Mouse (Mus musculus) limb, embryonic 11.5 days (tissue): ENCODE measurements at regions not wholly inside any gene's neighbourhood (a gene's known extent, or its start where the extent isn't known, plus 50 kb on each side); places are given as distances from the start of the nearest gene placed in this dataset.

ENCODE experiments used
- ATAC-seq: fragments of 200-750 bp; cut with Nextera tagmentation; 2 replicates; pipeline ENCODE4 v1.8.0; 2017; ENCODE audit warnings: low read depth; ENCODE audit not compliant: insufficient number of reproducible peaks, low FRiP score, low TSS enrichment
- DNase-seq: peaks from one replicate; pipeline ENCODE4 v3.0.0-alpha.2; 2015; ENCODE audit warnings: low spot score
- H3K27ac ChIP-seq: fragments of 300-500 bp; sonication (generic); replicated peaks from 2 replicates; pipeline ENCODE4 v1.5.1; 2014; ENCODE audit warnings: low read depth, mild to moderate bottlenecking, low read length
- H3K27me3 ChIP-seq: fragments of 300-500 bp; sonication (generic); 2 replicates; pipeline ENCODE4 v1.6.1; 2014; ENCODE audit warnings: mild to moderate bottlenecking, low read length, mixed read lengths; ENCODE audit not compliant: control insufficient read depth, insufficient read depth
- H3K36me3 ChIP-seq: fragments of 300-500 bp; sonication (generic); 2 replicates; pipeline ENCODE4 v1.6.1; 2014; ENCODE audit warnings: mild to moderate bottlenecking, low read length, moderate library complexity, mixed read lengths; ENCODE audit not compliant: control insufficient read depth, insufficient read depth
- H3K4me1 ChIP-seq: fragments of 300-500 bp; sonication (generic); 2 replicates; pipeline ENCODE4 v1.6.1; 2014; ENCODE audit warnings: low read length, mixed read lengths; ENCODE audit not compliant: control insufficient read depth, insufficient read depth
- H3K4me2 ChIP-seq: fragments of 300-500 bp; sonication (generic); 2 replicates; pipeline ENCODE4 v1.6.1; 2014; ENCODE audit warnings: low read depth, mild to moderate bottlenecking, moderate library complexity; ENCODE audit not compliant: severe bottlenecking
- H3K4me3 ChIP-seq: fragments of 300-500 bp; sonication (generic); 2 replicates; pipeline ENCODE4 v1.5.1; 2014; ENCODE audit warnings: low read depth, low read length
- H3K9ac ChIP-seq: fragments of 300-500 bp; sonication (generic); 2 replicates; pipeline ENCODE4 v1.6.1; 2014; ENCODE audit warnings: mild to moderate bottlenecking, low read length
- H3K9me3 ChIP-seq: fragments of 300-500 bp; sonication (generic); 2 replicates; pipeline ENCODE4 v1.6.1; 2016; ENCODE audit warnings: low read length; ENCODE audit not compliant: control insufficient read depth
- WGBS: fragments of 180-500 bp; shearing (Covaris S2); extraction: QIAGEN DNeasy Blood & Tissue Kit; methylation state at CpG from one replicate; pipeline ENCODE4 v1.1.7; 2014; 5-methylcytosine and 5-hydroxymethylcytosine counted together

- Histone ChIP-seq H3K27me3 (no peaks in the 10 kb centered on the region), H3K9me3 (no peaks in the 10 kb centered on the region), H3K4me2 (no peak overlapping the region), H3K27ac (no peak overlapping the region), H3K4me1 (no peaks in the 10 kb centered on the region), H3K36me3 (no peaks in the 10 kb centered on the region), H3K9ac (no peak overlapping the region), H3K4me3 (no peak overlapping the region)
- DNase-seq (no peak), ATAC-seq (no peak)
- 79% methylated on average over 2 of the region's 2 CpGs for WGBS
Measured at GRCm38 (mm10) chr1:186349966-186350365, 232.9 kb upstream of the Lyplal1 start.

GRCm38 (mm10) chr1:186347413-186348147, 230.5 kb upstream of the Lyplal1 start:
- Histone ChIP-seq H3K27ac (no peak overlapping the region), H3K4me3 (no peak overlapping the region), H3K27me3 (no peaks in the 10 kb centered on the region), H3K9me3 (no peaks in the 10 kb centered on the region), H3K4me2 (no peak overlapping the region), H3K4me1 (no peaks in the 10 kb centered on the region), H3K36me3 (no peaks in the 10 kb centered on the region), H3K9ac (no peak overlapping the region)
- WGBS: 82% methylated on average over 14 of the region's 14 CpGs
- DNase-seq: peak; percentile 17
- ATAC-seq: no peak

DNA sequence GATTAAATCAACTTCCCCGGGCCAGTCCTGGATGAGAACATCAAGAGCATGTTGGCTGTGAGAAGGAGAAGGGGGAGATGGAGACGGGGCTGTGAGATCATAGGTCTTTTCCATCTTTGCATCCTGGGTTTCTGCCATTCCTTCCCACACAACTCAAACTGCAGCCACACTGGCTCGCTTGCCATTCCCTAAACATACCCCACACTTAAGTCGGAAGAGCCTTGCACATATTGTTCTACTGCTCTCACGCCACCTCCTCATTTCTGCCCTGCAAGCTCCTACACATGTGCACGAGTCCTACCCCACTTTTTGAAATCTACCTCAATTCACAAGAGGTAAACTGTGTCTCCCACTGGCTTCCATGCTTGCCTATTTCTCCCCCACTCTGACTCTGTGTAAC, 228.3 kb upstream of the Lyplal1 start:
- Histone ChIP-seq H3K4me3 (no peak overlapping the region), H3K36me3 (no peaks in the 10 kb centered on the region), H3K9me3 (no peaks in the 10 kb centered on the region), H3K4me1 (no peaks in the 10 kb centered on the region), H3K9ac (no peak overlapping the region), H3K27me3 (no peaks in the 10 kb centered on the region), H3K27ac (no peak overlapping the region), H3K4me2 (no peak overlapping the region)
- DNase-seq: no peak
- ATAC-seq: no peak
- 84% methylated on average over 6 of the region's 6 CpGs for WGBS

DNA sequence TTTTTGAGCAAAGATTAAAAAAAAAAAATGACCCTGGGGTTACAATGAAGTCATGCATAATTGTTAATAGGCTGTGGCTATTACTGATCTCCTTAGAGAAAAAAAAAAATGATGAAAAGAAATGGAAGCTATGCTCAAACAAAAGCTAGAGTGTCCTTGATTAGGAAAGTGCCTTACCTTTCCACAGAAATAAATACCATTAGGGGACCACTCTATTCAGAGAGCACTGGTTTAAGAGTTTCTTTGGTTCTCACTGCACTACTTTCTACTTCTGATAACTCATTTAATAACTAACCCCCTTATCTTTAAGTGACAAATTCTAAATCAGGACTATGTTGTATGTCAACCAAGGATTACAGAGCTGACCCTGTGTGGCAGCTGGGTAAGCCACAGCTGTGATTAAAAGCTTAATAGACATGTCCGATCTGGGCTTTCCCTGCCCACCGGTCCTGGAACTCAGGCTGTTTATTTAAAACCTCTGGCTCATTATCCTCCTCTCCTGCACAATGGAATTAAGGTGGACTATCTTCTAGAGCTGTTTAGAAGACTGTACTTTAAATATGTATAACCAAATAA, 225.9 kb upstream of the Lyplal1 start:
- no peak for ATAC-seq
- peak; percentile 10 for DNase-seq

GRCm38 (mm10) chr1:186342391-186342790, 225.3 kb upstream of the Lyplal1 start:
- Histone ChIP-seq H3K4me2 (no peak overlapping the region), H3K9me3 (no peaks in the 10 kb centered on the region), H3K36me3 (no peaks in the 10 kb centered on the region), H3K4me3 (no peak overlapping the region), H3K4me1 (no peaks in the 10 kb centered on the region; the same call in 1 of the 2 replicates), H3K9ac (no peak overlapping the region), H3K27me3 (no peaks in the 10 kb centered on the region), H3K27ac (no peak overlapping the region)
- DNase-seq: peak; percentile 10
- 97% methylated on average over 1 of the region's 1 CpGs for WGBS
- ATAC-seq: no peak

More for the DNA sequence above, 225.9 kb upstream of the Lyplal1 start:
- H3K27me3 ChIP-seq: no peaks in the 10 kb centered on the region
- H3K27ac ChIP-seq: no peak overlapping the region
- H3K4me1 ChIP-seq: no peaks in the 10 kb centered on the region; the same call in 1 of the 2 replicates
- no peak overlapping the region for H3K4me3 ChIP-seq
- no peak overlapping the region for H3K9ac ChIP-seq
- 48% methylated on average over 2 of the region's 2 CpGs for WGBS
- H3K4me2 ChIP-seq: no peak overlapping the region
- no peaks in the 10 kb centered on the region for H3K36me3 ChIP-seq
- no peaks in the 10 kb centered on the region for H3K9me3 ChIP-seq

- no peaks in the 10 kb centered on the region for H3K27me3 ChIP-seq
- no peaks in the 10 kb centered on the region; the same call in 1 of the 2 replicates for H3K4me1 ChIP-seq
- peak; percentile 7 for DNase-seq
- no peaks in the 10 kb centered on the region for H3K36me3 ChIP-seq
- H3K4me2 ChIP-seq: no peak overlapping the region
- ATAC-seq: no peak
- H3K27ac ChIP-seq: no peak overlapping the region
- WGBS: 89% methylated on average over 3 of the region's 3 CpGs
- no peak overlapping the region for H3K9ac ChIP-seq
- H3K4me3 ChIP-seq: no peak overlapping the region
- H3K9me3 ChIP-seq: no peaks in the 10 kb centered on the region
Measured at GRCm38 (mm10) chr1:186341878-186342277, 224.8 kb upstream of the Lyplal1 start.

GRCm38 (mm10) chr1:186340701-186341100, 223.6 kb upstream of the Lyplal1 start:
- Histone ChIP-seq H3K36me3 (no peaks in the 10 kb centered on the region), H3K27ac (no peak overlapping the region), H3K4me2 (no peak overlapping the region), H3K9ac (no peak overlapping the region), H3K4me1 (no peaks in the 10 kb centered on the region; the same call in 1 of the 2 replicates), H3K4me3 (no peak overlapping the region), H3K27me3 (no peaks in the 10 kb centered on the region), H3K9me3 (no peaks in the 10 kb centered on the region)
- WGBS: 92% methylated on average over 3 of the region's 3 CpGs
- ATAC-seq (no peak), DNase-seq (peak; percentile 4)

GRCm38 (mm10) chr1:186317285-186317684, 200.2 kb upstream of the Lyplal1 start:
- Histone ChIP-seq H3K36me3 (no peaks in the 10 kb centered on the region), H3K9me3 (no peaks in the 10 kb centered on the region), H3K4me1 (no peaks in the 10 kb centered on the region), H3K27ac (no peak overlapping the region), H3K4me3 (no peak overlapping the region), H3K4me2 (no peak overlapping the region), H3K9ac (no peak overlapping the region), H3K27me3 (no peaks in the 10 kb centered on the region)
- WGBS: 89% methylated on average over 2 of the region's 2 CpGs
- DNase-seq (no peak), ATAC-seq (no peak)
